Mouse (Mus musculus) neural tube, embryonic 11.5 days (tissue): ENCODE results near the gene Wdr83. TPM values are rescaled to one million over a fixed set of nuclear protein-coding genes. Genes with fewer than 3 reads are reported as not detected.

Experiments used
- ATAC-seq: fragments of 200-750 bp; cut with Nextera tagmentation; 2 replicates; pipeline ENCODE4 v1.8.0; 2017; ENCODE audit warnings: moderate number of reproducible peaks, mild to moderate bottlenecking, moderate TSS enrichment, moderate library complexity; ENCODE audit not compliant: insufficient read depth, low FRiP score, low TSS enrichment
- DNase-seq: peaks from one replicate; pipeline ENCODE4 v3.0.0-alpha.2; 2015; ENCODE audit warnings: low spot score
- H3K27ac ChIP-seq: fragments of 300-500 bp; sonication (generic); 2 replicates; pipeline ENCODE4 v1.5.1; 2014; ENCODE audit warnings: low read depth, mild to moderate bottlenecking, low read length
- H3K27me3 ChIP-seq: fragments of 300-500 bp; sonication (generic); 2 replicates; pipeline ENCODE4 v1.6.1; 2014; ENCODE audit warnings: mild to moderate bottlenecking, low read length, mixed read lengths; ENCODE audit not compliant: control insufficient read depth, insufficient read depth
- H3K36me3 ChIP-seq: fragments of 300-500 bp; sonication (generic); 2 replicates; pipeline ENCODE4 v1.6.1; 2014; ENCODE audit warnings: mild to moderate bottlenecking, low read length, moderate library complexity, mixed read lengths; ENCODE audit not compliant: control insufficient read depth, insufficient read depth
- H3K4me1 ChIP-seq: fragments of 300-500 bp; sonication (generic); 2 replicates; pipeline ENCODE4 v1.6.1; 2014; ENCODE audit warnings: low read length, mixed read lengths; ENCODE audit not compliant: control insufficient read depth, insufficient read depth
- H3K4me2 ChIP-seq: fragments of 300-500 bp; sonication (generic); 2 replicates; pipeline ENCODE4 v1.6.1; 2014; ENCODE audit warnings: low read depth, mild to moderate bottlenecking, moderate library complexity
- H3K4me3 ChIP-seq: fragments of 300-500 bp; sonication (generic); 2 replicates; pipeline ENCODE4 v1.5.1; 2014; ENCODE audit warnings: low read depth, low read length
- H3K9ac ChIP-seq: fragments of 300-500 bp; sonication (generic); 2 replicates; pipeline ENCODE4 v1.6.1; 2014; ENCODE audit warnings: mild to moderate bottlenecking, low read length
- H3K9me3 ChIP-seq: fragments of 300-500 bp; sonication (generic); 2 replicates; pipeline ENCODE4 v1.6.1; 2016; ENCODE audit warnings: low read length; ENCODE audit not compliant: control insufficient read depth
- WGBS: fragments of 180-500 bp; shearing (Covaris S2); extraction: QIAGEN DNeasy Blood & Tissue Kit; methylation state at CpG from one replicate; pipeline ENCODE4 v1.1.7; 2014; 5-methylcytosine and 5-hydroxymethylcytosine counted together
- polyA plus RNA-seq: library from polyadenylated mRNA; unstranded; fragments of >200 nt; fragmentation: Nextera tagmentation; extraction: Ambion mirVana; gene quantifications from 2 replicates; pipeline ENCODE4 v1.2.1, GENCODE M21; 2014

The Wdr83 gene
- polyA plus RNA-seq, 1 experiment from 2014 or later, result 60.6 TPM

DNA sequence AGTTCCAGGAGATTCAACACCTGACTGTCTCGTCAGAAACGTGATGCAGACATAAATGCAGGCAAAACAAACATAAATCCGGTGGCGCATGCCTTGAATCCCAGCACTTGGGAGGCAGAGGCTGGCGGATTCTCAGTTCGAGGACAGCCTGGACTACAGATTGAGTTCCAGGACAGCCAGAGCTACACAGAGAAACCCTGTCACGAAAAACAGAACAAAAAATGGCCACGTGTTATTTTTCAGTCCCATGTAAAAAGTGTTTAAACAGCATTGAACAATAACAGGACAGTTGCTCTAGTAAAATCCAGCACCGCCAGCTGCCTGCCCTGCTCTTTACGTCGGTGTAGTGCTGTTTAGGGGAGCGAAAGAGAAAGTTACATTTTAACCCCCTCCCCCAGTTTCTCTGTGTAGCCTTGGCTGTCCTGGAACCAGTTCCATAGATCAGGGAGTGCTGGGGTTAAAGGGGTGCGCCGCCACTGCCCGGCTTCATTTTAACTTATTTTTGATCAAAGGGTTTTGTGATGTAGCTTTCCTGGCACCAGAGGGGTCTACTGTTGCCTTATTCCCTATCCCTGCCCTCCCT is 45.3 kb downstream of the Wdr83 start:
- peaks cover 12% of the 10 kb centered on the region for H3K36me3 ChIP-seq
- DNase-seq (no peak), ATAC-seq (0 out of 2 replicates have a peak, but pooled peaks have one; percentile 0)
- peak overlapping the region; percentile 69 for H3K9ac ChIP-seq
- under 1% methylated on average over 15 of the region's 15 CpGs for WGBS
- peaks cover 14% of the 10 kb centered on the region; the same call in 1 of the 2 replicates for H3K4me1 ChIP-seq
- H3K4me2 ChIP-seq, result peak overlapping the region; percentile 98
- H3K27ac ChIP-seq, result peak overlapping the region; percentile 98
- H3K9me3 ChIP-seq, result no peaks in the 10 kb centered on the region
- H3K27me3 ChIP-seq, result no peaks in the 10 kb centered on the region
- peak overlapping the region; percentile 79 for H3K4me3 ChIP-seq

DNA sequence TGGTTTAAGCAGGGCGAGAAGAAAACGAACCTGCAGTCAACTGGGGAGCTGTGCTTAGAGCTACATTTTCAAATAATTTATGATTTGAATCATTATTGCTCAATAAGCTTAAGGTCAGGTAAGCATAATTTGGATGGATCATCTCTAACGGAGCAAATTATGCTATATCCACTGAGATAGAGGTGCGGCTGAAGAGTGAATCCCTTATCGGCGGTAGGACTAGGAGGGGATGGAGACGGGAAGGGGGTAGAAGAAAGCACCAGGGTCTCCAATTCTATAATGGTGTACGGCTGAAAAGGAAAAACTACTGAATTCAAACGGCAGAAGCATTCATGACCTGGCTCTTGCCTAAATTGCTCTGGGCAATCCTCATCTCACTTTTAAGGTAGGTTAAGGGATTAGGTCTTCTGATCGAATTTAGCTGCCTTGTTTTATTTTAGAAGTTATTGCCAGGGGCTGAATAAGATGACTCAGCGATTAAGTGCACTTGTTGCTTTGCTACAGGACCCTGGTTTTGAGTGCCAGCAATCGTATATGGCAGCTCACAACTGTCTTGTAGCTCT is 45.9 kb downstream of the Wdr83 start:
- DNase-seq, result no peak
- Histone ChIP-seq H3K4me2 (peak overlapping the region; percentile 98), H3K27me3 (no peaks in the 10 kb centered on the region), H3K27ac (no peak overlapping the region), H3K36me3 (peaks cover 11% of the 10 kb centered on the region), H3K9ac (peak overlapping the region; percentile 69), H3K4me3 (peak overlapping the region; percentile 79), H3K9me3 (no peaks in the 10 kb centered on the region), H3K4me1 (peaks cover 14% of the 10 kb centered on the region; the same call in 1 of the 2 replicates)
- ATAC-seq, result no peak
- 8% methylated on average over 12 of the region's 12 CpGs for WGBS

DNA sequence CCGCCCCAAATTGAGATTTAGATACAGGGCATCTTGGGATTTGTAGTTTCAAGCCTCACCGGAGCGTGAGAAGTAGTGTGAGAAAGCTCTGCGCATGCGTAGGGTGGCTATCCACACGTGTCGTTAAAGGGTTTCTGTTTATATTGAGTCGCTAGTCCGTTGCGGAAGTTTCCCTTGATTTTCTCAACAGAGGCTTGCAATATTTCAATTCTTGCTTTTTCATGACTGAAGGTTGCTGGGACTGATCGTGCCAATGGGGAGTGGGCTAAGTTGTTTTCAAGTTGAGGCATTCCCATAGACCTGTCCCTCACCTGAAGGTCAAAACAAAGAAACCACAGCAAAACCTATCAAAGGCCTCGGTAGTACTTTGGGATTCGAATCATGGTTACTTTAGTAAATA is 46.3 kb downstream of the Wdr83 start:
- Histone ChIP-seq H3K4me1 (peaks cover 12% of the 10 kb centered on the region; the same call in 1 of the 2 replicates), H3K27ac (no peak overlapping the region), H3K9me3 (no peaks in the 10 kb centered on the region), H3K27me3 (no peaks in the 10 kb centered on the region), H3K4me3 (peak overlapping the region; percentile 79; the same call in 1 of the 2 replicates), H3K9ac (no peak overlapping the region), H3K36me3 (peaks cover 9% of the 10 kb centered on the region), H3K4me2 (peak overlapping the region; percentile 98)
- 8% methylated on average over 12 of the region's 13 CpGs for WGBS
- DNase-seq (peak; percentile 68), ATAC-seq (no peak)

DNA sequence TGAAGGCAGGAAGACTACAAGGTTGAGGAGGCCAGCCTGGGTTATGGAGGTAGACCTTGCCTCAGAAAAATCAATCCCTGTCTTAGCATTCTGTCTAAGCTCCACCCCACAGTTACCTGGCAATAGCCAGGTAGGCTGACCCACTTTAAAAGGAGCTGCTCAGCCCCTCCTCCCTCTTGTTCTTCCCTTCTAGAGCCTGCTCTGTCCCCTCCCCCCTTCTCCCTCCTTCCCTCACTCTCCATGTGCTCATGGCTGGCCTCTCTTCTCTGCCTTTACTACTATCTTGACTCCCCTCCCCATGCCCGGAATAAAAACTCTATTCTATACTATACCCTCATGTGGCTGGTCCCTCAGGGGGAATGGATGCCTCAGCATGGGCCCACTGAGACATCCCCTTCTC is 47.2 kb downstream of the Wdr83 start:
- peaks cover 16% of the 10 kb centered on the region for H3K36me3 ChIP-seq

DNA sequence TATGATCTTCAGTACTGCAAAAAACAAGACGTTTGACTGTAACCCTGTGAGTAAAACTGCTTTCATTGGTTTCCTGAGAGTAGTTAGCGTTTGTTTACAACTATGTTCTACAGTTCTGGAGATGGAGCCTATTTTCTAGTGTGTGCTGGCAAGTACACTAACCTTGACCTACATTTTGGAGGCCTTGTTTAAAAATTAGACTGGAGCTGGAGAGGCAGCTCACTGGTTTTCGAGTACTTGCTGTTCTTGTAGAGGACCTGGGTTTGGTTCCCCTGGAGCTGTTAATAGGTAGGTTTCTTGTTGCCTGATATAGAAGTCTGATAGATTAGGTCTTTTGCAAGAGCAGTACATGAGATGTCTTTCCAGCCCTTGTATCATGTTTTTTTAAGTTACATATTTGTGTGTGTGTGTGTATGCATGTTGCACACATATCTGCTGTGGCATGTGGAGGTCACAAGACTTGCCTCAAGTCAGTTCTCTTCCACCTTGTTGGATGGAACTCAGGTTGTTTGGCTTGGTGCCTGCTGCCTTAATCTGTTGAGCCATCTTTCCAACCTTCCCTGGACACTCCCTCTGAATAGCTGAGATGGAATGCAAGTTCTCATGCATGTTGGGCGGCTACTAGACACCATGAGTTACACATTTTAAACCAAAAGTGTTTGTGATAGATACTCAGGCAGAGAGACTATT is 48.3 kb downstream of the Wdr83 start:
- WGBS, result 82% methylated on average over 4 of the region's 4 CpGs
- Histone ChIP-seq H3K4me2 (no peak overlapping the region), H3K4me1 (peaks cover 19% of the 10 kb centered on the region), H3K27me3 (no peaks in the 10 kb centered on the region), H3K9ac (no peak overlapping the region), H3K27ac (no peak overlapping the region), H3K36me3 (peaks cover 16% of the 10 kb centered on the region), H3K4me3 (no peak overlapping the region), H3K9me3 (no peaks in the 10 kb centered on the region)
- DNase-seq (no peak), ATAC-seq (no peak)

More for the DNA sequence above, 47.2 kb downstream of the Wdr83 start:
- peaks cover 15% of the 10 kb centered on the region for H3K4me1 ChIP-seq
- no peak for DNase-seq
- H3K9me3 ChIP-seq, result no peaks in the 10 kb centered on the region
- 45% methylated on average over 1 of the region's 1 CpGs for WGBS
- H3K27ac ChIP-seq, result no peak overlapping the region
- ATAC-seq, result no peak
- H3K4me2 ChIP-seq, result no peak overlapping the region
- no peak overlapping the region for H3K9ac ChIP-seq
- H3K27me3 ChIP-seq, result no peaks in the 10 kb centered on the region
- H3K4me3 ChIP-seq, result no peak overlapping the region

DNA sequence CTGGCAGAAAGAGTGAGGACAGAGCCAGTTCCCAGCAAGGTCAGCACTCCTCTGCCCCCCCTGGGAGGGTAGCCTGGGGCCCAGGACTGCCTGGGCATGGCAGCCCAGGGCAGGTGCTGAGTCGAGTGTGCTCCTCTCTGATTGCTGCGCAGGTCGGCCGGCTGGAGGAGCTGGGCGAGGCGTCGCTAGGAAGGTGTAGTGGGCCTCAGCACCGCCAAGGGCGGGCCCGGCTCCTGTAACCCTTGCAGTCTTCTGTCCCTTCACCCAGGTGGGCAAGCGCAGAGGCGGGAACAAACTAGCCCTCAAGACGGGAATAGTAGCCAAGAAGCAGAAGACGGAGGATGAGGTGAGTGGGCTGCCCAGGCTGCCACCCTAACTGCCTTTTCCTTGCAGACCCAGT is 51.8 kb downstream of the Wdr83 start:
- ATAC-seq, result no peak
- DNase-seq, result no peak
- Histone ChIP-seq H3K4me1 (peaks cover 23% of the 10 kb centered on the region), H3K36me3 (peaks cover 16% of the 10 kb centered on the region), H3K4me3 (0 out of 2 replicates have a peak overlapping the region, but pooled peaks have one; percentile 6), H3K27me3 (no peaks in the 10 kb centered on the region), H3K27ac (no peak overlapping the region), H3K9ac (no peak overlapping the region), H3K4me2 (peak overlapping the region; percentile 9), H3K9me3 (no peaks in the 10 kb centered on the region)
- 93% methylated on average over 14 of the region's 14 CpGs for WGBS

DNA sequence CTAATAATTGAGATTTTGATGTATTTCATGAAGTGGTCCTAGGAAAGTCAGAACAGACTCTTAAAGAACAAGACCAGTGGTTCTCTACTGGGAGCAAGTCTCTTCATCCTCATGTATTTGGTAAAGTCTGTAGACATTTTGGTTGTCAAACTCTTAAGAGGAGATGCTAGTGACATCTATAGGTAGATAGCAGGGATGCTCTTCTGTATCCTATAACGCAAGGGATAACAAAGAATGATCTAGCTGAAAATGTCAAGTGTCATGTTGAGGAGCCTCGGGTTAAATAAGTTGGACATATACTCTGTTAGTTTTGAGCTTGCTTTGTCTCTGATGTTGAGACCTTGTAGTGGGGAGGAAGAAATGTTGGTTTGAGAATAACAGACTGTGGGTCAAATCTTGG is 53.2 kb downstream of the Wdr83 start:
- H3K9me3 ChIP-seq, result no peaks in the 10 kb centered on the region
- H3K4me3 ChIP-seq, result peak overlapping the region; percentile 100
- peak overlapping the region; percentile 99 for H3K9ac ChIP-seq
- no peak overlapping the region for H3K27ac ChIP-seq
- DNase-seq (no peak), ATAC-seq (no peak)
- peaks cover 15% of the 10 kb centered on the region for H3K36me3 ChIP-seq
- peaks cover 27% of the 10 kb centered on the region for H3K4me1 ChIP-seq
- 35% methylated on average over 2 of the region's 2 CpGs for WGBS
- no peaks in the 10 kb centered on the region for H3K27me3 ChIP-seq
- peak overlapping the region; percentile 57 for H3K4me2 ChIP-seq

DNA sequence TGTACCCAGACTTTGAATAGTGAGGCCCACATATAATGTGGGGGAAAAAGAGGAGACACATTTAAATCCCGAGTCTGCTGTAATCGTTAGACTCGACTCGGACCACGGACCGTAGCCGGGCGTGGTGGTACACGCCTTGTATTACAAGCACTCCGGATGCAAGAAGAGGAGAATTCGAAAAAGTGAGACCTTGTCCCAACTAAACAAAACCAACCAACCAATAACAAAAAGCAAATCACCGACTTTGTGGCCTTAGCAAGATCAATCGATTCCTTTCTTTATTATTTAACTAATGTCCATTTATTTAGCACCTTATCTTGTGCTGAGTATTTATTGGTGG is 53.6 kb downstream of the Wdr83 start:
- H3K4me1 ChIP-seq, result peaks cover 27% of the 10 kb centered on the region
- DNase-seq, result no peak
- H3K27me3 ChIP-seq, result no peaks in the 10 kb centered on the region
- WGBS, result under 1% methylated on average over 13 of the region's 13 CpGs
- H3K36me3 ChIP-seq, result peaks cover 13% of the 10 kb centered on the region
- H3K9ac ChIP-seq, result peak overlapping the region; percentile 99
- H3K9me3 ChIP-seq, result no peaks in the 10 kb centered on the region
- H3K4me2 ChIP-seq, result peak overlapping the region; percentile 57
- no peak for ATAC-seq
- H3K27ac ChIP-seq, result peak overlapping the region; percentile 67; the same call in 1 of the 2 replicates
- peak overlapping the region; percentile 100 for H3K4me3 ChIP-seq
